Mouse (Mus musculus): Measurements from ENCODE around the gene Kcnj5. TPM values are rescaled to one million over a fixed set of nuclear protein-coding genes. Genes with fewer than 3 reads are reported as not detected.

Gene Kcnj5
- polyA plus RNA-seq, 1 experiment from 2014 or later, result 0.17 TPM

GRCm38 (mm10) chr9:32311786-32312185 is 32.4 kb downstream of the Kcnj5 start:
- H3K27ac ChIP-seq (replicated peaks; ENCODE audit: low read depth, low read length), result no peak overlapping the region

GRCm38 (mm10) chr9:32302501-32303150 is 41.5 kb downstream of the Kcnj5 start:
- no peak for DNase-seq (ENCODE audit: low spot score)

More at GRCm38 (mm10) chr9:32311786-32312185, 32.4 kb downstream of the Kcnj5 start:
- ATAC-seq (ENCODE audit: low read depth), result peak; percentile 57; the same call in 1 of the 2 replicates
- Histone ChIP-seq H3K9me3 (ENCODE audit: control insufficient read depth, low read length) (no peaks in the 10 kb centered on the region), H3K9ac (ENCODE audit: low read depth, low read length) (no peak overlapping the region), H3K27me3 (replicated peaks; ENCODE audit: control insufficient read depth, insufficient read depth, low read length) (no peaks in the 10 kb centered on the region), H3K4me1 (ENCODE audit: control insufficient read depth, insufficient read depth, low read length) (no peaks in the 10 kb centered on the region; the same call in 1 of the 2 replicates), H3K4me3 (ENCODE audit: low read depth, low read length) (no peak overlapping the region), H3K4me2 (ENCODE audit: low read depth, low read length) (no peak overlapping the region), H3K36me3 (ENCODE audit: control insufficient read depth, insufficient read depth, low read length) (no peaks in the 10 kb centered on the region)
- DNase-seq (ENCODE audit: low spot score), result peak; percentile 65
- 49% methylated on average over 14 of the region's 14 CpGs for WGBS

GRCm38 (mm10) chr9:32295061-32295800 is 48.9 kb downstream of the Kcnj5 start:
- DNase-seq (ENCODE audit: low spot score) (no peak), ATAC-seq (ENCODE audit: low read depth) (peak; percentile 9; the same call in 1 of the 2 replicates)
- Histone ChIP-seq H3K27ac (replicated peaks; ENCODE audit: low read depth, low read length) (no peak overlapping the region), H3K36me3 (ENCODE audit: control insufficient read depth, insufficient read depth, low read length) (no peaks in the 10 kb centered on the region), H3K9ac (ENCODE audit: low read depth, low read length) (no peak overlapping the region), H3K4me1 (ENCODE audit: control insufficient read depth, insufficient read depth, low read length) (no peaks in the 10 kb centered on the region), H3K4me2 (ENCODE audit: low read depth, low read length) (no peak overlapping the region), H3K27me3 (replicated peaks; ENCODE audit: control insufficient read depth, insufficient read depth, low read length) (no peaks in the 10 kb centered on the region), H3K4me3 (ENCODE audit: low read depth, low read length) (no peak overlapping the region), H3K9me3 (ENCODE audit: control insufficient read depth, low read length) (no peaks in the 10 kb centered on the region)
- 86% methylated on average over 9 of the region's 9 CpGs for WGBS

More at GRCm38 (mm10) chr9:32302501-32303150, 41.5 kb downstream of the Kcnj5 start:
- ATAC-seq (ENCODE audit: low read depth), result no peak
- H3K9ac ChIP-seq (ENCODE audit: low read depth, low read length), result no peak overlapping the region
- no peaks in the 10 kb centered on the region for H3K4me1 ChIP-seq (ENCODE audit: control insufficient read depth, insufficient read depth, low read length)
- no peaks in the 10 kb centered on the region for H3K27me3 ChIP-seq (replicated peaks; ENCODE audit: control insufficient read depth, insufficient read depth, low read length)
- H3K36me3 ChIP-seq (ENCODE audit: control insufficient read depth, insufficient read depth, low read length), result no peaks in the 10 kb centered on the region
- H3K9me3 ChIP-seq (ENCODE audit: control insufficient read depth, low read length), result no peaks in the 10 kb centered on the region
- no peak overlapping the region for H3K27ac ChIP-seq (replicated peaks; ENCODE audit: low read depth, low read length)
- H3K4me3 ChIP-seq (ENCODE audit: low read depth, low read length), result no peak overlapping the region
- no peak overlapping the region for H3K4me2 ChIP-seq (ENCODE audit: low read depth, low read length)
- 69% methylated on average over 13 of the region's 13 CpGs for WGBS

- Histone ChIP-seq H3K4me2 (ENCODE audit: low read depth, low read length) (no peak overlapping the region), H3K27me3 (replicated peaks; ENCODE audit: control insufficient read depth, insufficient read depth, low read length) (no peaks in the 10 kb centered on the region), H3K9me3 (ENCODE audit: control insufficient read depth, low read length) (no peaks in the 10 kb centered on the region), H3K4me3 (ENCODE audit: low read depth, low read length) (no peak overlapping the region), H3K36me3 (ENCODE audit: control insufficient read depth, insufficient read depth, low read length) (no peaks in the 10 kb centered on the region), H3K4me1 (ENCODE audit: control insufficient read depth, insufficient read depth, low read length) (no peaks in the 10 kb centered on the region), H3K9ac (ENCODE audit: low read depth, low read length) (no peak overlapping the region), H3K27ac (replicated peaks; ENCODE audit: low read depth, low read length) (no peak overlapping the region)
- no peak for ATAC-seq (ENCODE audit: low read depth)
- 35% methylated on average over 5 of the region's 5 CpGs for WGBS
- DNase-seq (ENCODE audit: low spot score), result no peak
Observed at GRCm38 (mm10) chr9:32292686-32293085, 51.5 kb downstream of the Kcnj5 start.

- no peak overlapping the region for H3K9ac ChIP-seq (ENCODE audit: low read depth, low read length)
- DNase-seq (ENCODE audit: low spot score) (no peak), ATAC-seq (ENCODE audit: low read depth) (no peak)
- H3K9me3 ChIP-seq (ENCODE audit: control insufficient read depth, low read length), result no peaks in the 10 kb centered on the region
- no peak overlapping the region for H3K27ac ChIP-seq (replicated peaks; ENCODE audit: low read depth, low read length)
- H3K36me3 ChIP-seq (ENCODE audit: control insufficient read depth, insufficient read depth, low read length), result no peaks in the 10 kb centered on the region
- no peak overlapping the region for H3K4me3 ChIP-seq (ENCODE audit: low read depth, low read length)
- H3K27me3 ChIP-seq (replicated peaks; ENCODE audit: control insufficient read depth, insufficient read depth, low read length), result no peaks in the 10 kb centered on the region
- H3K4me1 ChIP-seq (ENCODE audit: control insufficient read depth, insufficient read depth, low read length), result no peaks in the 10 kb centered on the region
- H3K4me2 ChIP-seq (ENCODE audit: low read depth, low read length), result no peak overlapping the region
- WGBS, result 58% methylated on average over 7 of the region's 7 CpGs
Observed at GRCm38 (mm10) chr9:32291618-32292017, 52.5 kb downstream of the Kcnj5 start.

GRCm38 (mm10) chr9:32283591-32283990 is 60.6 kb downstream of the Kcnj5 start:
- no peak for DNase-seq (ENCODE audit: low spot score)
- Histone ChIP-seq H3K4me3 (ENCODE audit: low read depth, low read length) (no peak overlapping the region), H3K4me2 (ENCODE audit: low read depth, low read length) (no peak overlapping the region), H3K9me3 (ENCODE audit: control insufficient read depth, low read length) (no peaks in the 10 kb centered on the region), H3K27ac (replicated peaks; ENCODE audit: low read depth, low read length) (no peak overlapping the region), H3K4me1 (ENCODE audit: control insufficient read depth, insufficient read depth, low read length) (no peaks in the 10 kb centered on the region), H3K9ac (ENCODE audit: low read depth, low read length) (no peak overlapping the region), H3K36me3 (ENCODE audit: control insufficient read depth, insufficient read depth, low read length) (no peaks in the 10 kb centered on the region), H3K27me3 (replicated peaks; ENCODE audit: control insufficient read depth, insufficient read depth, low read length) (no peaks in the 10 kb centered on the region)
- ATAC-seq (ENCODE audit: low read depth), result no peak
- 85% methylated on average over 5 of the region's 5 CpGs for WGBS

GRCm38 (mm10) chr9:32280456-32280855 is 63.7 kb downstream of the Kcnj5 start:
- DNase-seq (ENCODE audit: low spot score), result no peak

GRCm38 (mm10) chr9:32279789-32280188 is 64.4 kb downstream of the Kcnj5 start:
- DNase-seq (ENCODE audit: low spot score) (no peak), ATAC-seq (ENCODE audit: low read depth) (no peak)
- 78% methylated on average over 3 of the region's 3 CpGs for WGBS
- no peak overlapping the region for H3K4me3 ChIP-seq (ENCODE audit: low read depth, low read length)
- H3K36me3 ChIP-seq (ENCODE audit: control insufficient read depth, insufficient read depth, low read length), result no peaks in the 10 kb centered on the region
- no peaks in the 10 kb centered on the region for H3K4me1 ChIP-seq (ENCODE audit: control insufficient read depth, insufficient read depth, low read length)
- H3K9me3 ChIP-seq (ENCODE audit: control insufficient read depth, low read length), result no peaks in the 10 kb centered on the region
- H3K27me3 ChIP-seq (replicated peaks; ENCODE audit: control insufficient read depth, insufficient read depth, low read length), result no peaks in the 10 kb centered on the region
- no peak overlapping the region for H3K4me2 ChIP-seq (ENCODE audit: low read depth, low read length)
- H3K9ac ChIP-seq (ENCODE audit: low read depth, low read length), result no peak overlapping the region
- no peak overlapping the region for H3K27ac ChIP-seq (replicated peaks; ENCODE audit: low read depth, low read length)

More at GRCm38 (mm10) chr9:32280456-32280855, 63.7 kb downstream of the Kcnj5 start:
- no peak overlapping the region for H3K9ac ChIP-seq (ENCODE audit: low read depth, low read length)
- 83% methylated on average over 5 of the region's 5 CpGs for WGBS
- H3K4me1 ChIP-seq (ENCODE audit: control insufficient read depth, insufficient read depth, low read length), result no peaks in the 10 kb centered on the region
- H3K36me3 ChIP-seq (ENCODE audit: control insufficient read depth, insufficient read depth, low read length), result no peaks in the 10 kb centered on the region
- H3K27ac ChIP-seq (replicated peaks; ENCODE audit: low read depth, low read length), result no peak overlapping the region
- no peaks in the 10 kb centered on the region for H3K9me3 ChIP-seq (ENCODE audit: control insufficient read depth, low read length)
- H3K4me3 ChIP-seq (ENCODE audit: low read depth, low read length), result no peak overlapping the region
- no peak for ATAC-seq (ENCODE audit: low read depth)
- H3K4me2 ChIP-seq (ENCODE audit: low read depth, low read length), result no peak overlapping the region
- no peaks in the 10 kb centered on the region for H3K27me3 ChIP-seq (replicated peaks; ENCODE audit: control insufficient read depth, insufficient read depth, low read length)

All from embryonic facial prominence, embryonic 14.5 days (tissue).